Mouse (Mus musculus) G1E-ER4 (cell line): ENCODE data around the gene Adora1. TPM values are rescaled to one million over a fixed set of nuclear protein-coding genes. Genes with fewer than 3 reads are reported as not detected.

ENCODE experiments used
- GATA1 ChIP-seq: IDR thresholded peaks from one replicate; pipeline ENCODE4 v1.8.0; 2012; ENCODE audit warnings: low read length, inconsistent platforms
- polyA plus RNA-seq: library from polyadenylated mRNA; stranded (reverse); fragments of >175 nt; gene quantifications from 2 replicates; pipeline ENCODE4 v1.2.3, GENCODE M21; 2012

The Adora1 gene
- polyA plus RNA-seq, 1 experiment: 0.01 TPM

- TF ChIP-seq GATA1: no peak
These were observed 5.2 kb downstream of the Adora1 start for GRCm38 (mm10) chr1:134229806-134230575.

GRCm38 (mm10) chr1:134226739-134227138 is 8.5 kb downstream of the Adora1 start:
- peak; percentile 62 for TF ChIP-seq GATA1

- no peak for TF ChIP-seq GATA1
These were observed 9.9 kb downstream of the Adora1 start for GRCm38 (mm10) chr1:134225375-134225774.

GRCm38 (mm10) chr1:134224649-134225227 is 10.5 kb downstream of the Adora1 start:
- TF ChIP-seq GATA1: no peak

GRCm38 (mm10) chr1:134222122-134223055 is 12.8 kb downstream of the Adora1 start:
- no peak for TF ChIP-seq GATA1

GRCm38 (mm10) chr1:134221172-134221571 is 14.1 kb downstream of the Adora1 start:
- no peak for TF ChIP-seq GATA1

- no peak for TF ChIP-seq GATA1
These were observed 15.6 kb downstream of the Adora1 start for GRCm38 (mm10) chr1:134219608-134220007.

- TF ChIP-seq GATA1: no peak
These were observed 17.3 kb downstream of the Adora1 start for GRCm38 (mm10) chr1:134217942-134218341.

GRCm38 (mm10) chr1:134217028-134217481 is 18.2 kb downstream of the Adora1 start:
- TF ChIP-seq GATA1: no peak

GRCm38 (mm10) chr1:134216629-134216971 is 18.6 kb downstream of the Adora1 start:
- TF ChIP-seq GATA1: no peak

GRCm38 (mm10) chr1:134215751-134216628 is 19.2 kb downstream of the Adora1 start:
- no peak for TF ChIP-seq GATA1

GRCm38 (mm10) chr1:134215059-134215458 is 20.2 kb downstream of the Adora1 start:
- TF ChIP-seq GATA1: no peak

- no peak for TF ChIP-seq GATA1
These were observed 21.8 kb downstream of the Adora1 start for GRCm38 (mm10) chr1:134213405-134213804.

- no peak for TF ChIP-seq GATA1
These were observed 22.9 kb downstream of the Adora1 start for GRCm38 (mm10) chr1:134212351-134212750.

- TF ChIP-seq GATA1: no peak
These were observed 23.6 kb downstream of the Adora1 start for GRCm38 (mm10) chr1:134211631-134212030.
